Mouse (Mus musculus) intestine, embryonic 14.5 days (tissue): Measurements from ENCODE around the gene Cttnbp2nl. TPM values are rescaled to one million over a fixed set of nuclear protein-coding genes. Genes with fewer than 3 reads are reported as not detected.
A peak's percentile ranks its signal among the peaks of the same experiment; 100 is the strongest.

Experiments used
- ATAC-seq: fragments of 200-750 bp; cut with Nextera tagmentation; replicated peaks from 2 replicates; pipeline ENCODE4 v1.8.0; 2017; ENCODE audit warnings: low read depth, moderate number of reproducible peaks, moderate TSS enrichment, moderate library complexity; ENCODE audit not compliant: low FRiP score, low TSS enrichment
- DNase-seq: peaks from one replicate; pipeline ENCODE4 v3.0.0-alpha.2; 2018; ENCODE audit warnings: low spot score
- H3K27ac ChIP-seq: fragments of 300-500 bp; sonication (generic); 2 replicates; pipeline ENCODE4 v1.5.1; 2014; ENCODE audit warnings: low read depth, mild to moderate bottlenecking, control low read depth
- H3K27me3 ChIP-seq: fragments of 300-500 bp; sonication (generic); replicated peaks from 2 replicates; pipeline ENCODE4 v1.6.1; 2014; ENCODE audit warnings: low read length, control low read depth; ENCODE audit not compliant: control insufficient read depth, insufficient read depth
- H3K36me3 ChIP-seq: fragments of 300-500 bp; sonication (generic); 2 replicates; pipeline ENCODE4 v1.6.1; 2014; ENCODE audit warnings: low read length, control low read depth; ENCODE audit not compliant: control insufficient read depth, insufficient read depth
- H3K4me1 ChIP-seq: fragments of 300-500 bp; sonication (generic); replicated peaks from 2 replicates; pipeline ENCODE4 v1.6.1; 2014; ENCODE audit warnings: low read length, control low read depth, mixed read lengths; ENCODE audit not compliant: control insufficient read depth, insufficient read depth
- H3K4me2 ChIP-seq: fragments of 300-500 bp; sonication (generic); 2 replicates; pipeline ENCODE4 v1.6.1; 2014; ENCODE audit warnings: low read length
- H3K4me3 ChIP-seq: fragments of 300-500 bp; sonication (generic); 2 replicates; pipeline ENCODE4 v1.5.1; 2014; ENCODE audit warnings: low read depth, low read length, control low read depth, mixed read lengths
- H3K9ac ChIP-seq: fragments of 300-500 bp; sonication (generic); 2 replicates; pipeline ENCODE4 v1.6.1; 2014; ENCODE audit warnings: mild to moderate bottlenecking, low read length
- H3K9me3 ChIP-seq: fragments of 300-500 bp; sonication (generic); 2 replicates; pipeline ENCODE4 v1.6.1; 2016; ENCODE audit warnings: low read length, control low read depth; ENCODE audit not compliant: control insufficient read depth
- WGBS: fragments of 180-500 bp; shearing (Covaris S2); extraction: QIAGEN DNeasy Blood & Tissue Kit; methylation state at CpG from one replicate; pipeline ENCODE4 v1.1.7; 2014; 5-methylcytosine and 5-hydroxymethylcytosine counted together
- polyA plus RNA-seq: library from polyadenylated mRNA; unstranded; fragments of >200 nt; fragmentation: Nextera tagmentation; extraction: Ambion mirVana; gene quantifications from 2 replicates; pipeline ENCODE4 v1.2.1, GENCODE M21; 2014

Gene Cttnbp2nl
- polyA plus RNA-seq, 1 experiment from 2014 or later = 23.6 TPM

- 1% methylated on average over 78 of the region's 87 CpGs for WGBS
- DNase-seq (no peak), ATAC-seq (peak; percentile 64)
- peak within 1 kb of the TSS; percentile 51 for H3K4me3 ChIP-seq
- H3K27ac ChIP-seq = no peak within 1 kb of the TSS
- peaks cover 19% of the 10 kb centered on the region for H3K4me1 ChIP-seq
- peaks cover 37% of the 10 kb centered on the region for H3K27me3 ChIP-seq
- H3K4me2 ChIP-seq = peak within 1 kb of the TSS; percentile 74
- peak within 1 kb of the TSS; percentile 25 for H3K9ac ChIP-seq
- H3K36me3 ChIP-seq = no peaks in the 10 kb centered on the region
- no peaks in the 10 kb centered on the region for H3K9me3 ChIP-seq
Observed at GRCm38 (mm10) chr3:104961066-104962059, 91.6 kb downstream of the Cttnbp2nl start, which contains the start of gene Wnt2b. TSS of gene Wnt2b (minus strand) at chr3:104961921.

- Histone ChIP-seq H3K27me3 (peaks cover 37% of the 10 kb centered on the region), H3K36me3 (no peaks in the 10 kb centered on the region), H3K27ac (no peak overlapping the region), H3K4me2 (peak overlapping the region; percentile 74), H3K4me3 (peak overlapping the region; percentile 51), H3K9ac (0 out of 2 replicates have a peak overlapping the region, but pooled peaks have one; percentile 10), H3K9me3 (no peaks in the 10 kb centered on the region), H3K4me1 (peaks cover 19% of the 10 kb centered on the region)
- DNase-seq = no peak
- 19% methylated on average over 19 of the region's 19 CpGs for WGBS
- no peak for ATAC-seq
Observed at GRCm38 (mm10) chr3:104960026-104961000, 92.6 kb downstream of the Cttnbp2nl start.

GRCm38 (mm10) chr3:104956131-104956581 lies 96.8 kb downstream of the Cttnbp2nl start:
- 55% methylated on average over 6 of the region's 6 CpGs for WGBS
- H3K36me3 ChIP-seq = peaks cover 15% of the 10 kb centered on the region; the same call in 1 of the 2 replicates
- H3K9me3 ChIP-seq = no peaks in the 10 kb centered on the region
- H3K4me2 ChIP-seq = no peak overlapping the region
- ATAC-seq (no peak), DNase-seq (no peak)
- no peaks in the 10 kb centered on the region for H3K4me1 ChIP-seq
- H3K27ac ChIP-seq = no peak overlapping the region
- no peak overlapping the region for H3K9ac ChIP-seq
- no peak overlapping the region for H3K4me3 ChIP-seq
- peaks cover 16% of the 10 kb centered on the region for H3K27me3 ChIP-seq

- peaks cover 26% of the 10 kb centered on the region for H3K36me3 ChIP-seq
- H3K4me1 ChIP-seq = no peaks in the 10 kb centered on the region
- 94% methylated on average over 15 of the region's 15 CpGs for WGBS
- no peak for DNase-seq
- no peaks in the 10 kb centered on the region for H3K9me3 ChIP-seq
- H3K27me3 ChIP-seq = no peaks in the 10 kb centered on the region
- no peak overlapping the region for H3K27ac ChIP-seq
- H3K4me3 ChIP-seq = no peak overlapping the region
- no peak overlapping the region for H3K4me2 ChIP-seq
- ATAC-seq = no peak
- H3K9ac ChIP-seq = no peak overlapping the region
Observed at GRCm38 (mm10) chr3:104954551-104954950, 98.4 kb downstream of the Cttnbp2nl start.

GRCm38 (mm10) chr3:104954137-104954536 lies 98.8 kb downstream of the Cttnbp2nl start:
- H3K9ac ChIP-seq = no peak overlapping the region
- H3K4me2 ChIP-seq = no peak overlapping the region
- H3K36me3 ChIP-seq = peaks cover 26% of the 10 kb centered on the region
- ATAC-seq (no peak), DNase-seq (no peak)
- 94% methylated on average over 3 of the region's 3 CpGs for WGBS
- H3K27ac ChIP-seq = no peak overlapping the region
- no peaks in the 10 kb centered on the region for H3K27me3 ChIP-seq
- H3K9me3 ChIP-seq = no peaks in the 10 kb centered on the region
- H3K4me3 ChIP-seq = no peak overlapping the region
- H3K4me1 ChIP-seq = no peaks in the 10 kb centered on the region

GRCm38 (mm10) chr3:104952891-104953670 lies 99.9 kb downstream of the Cttnbp2nl start:
- 94% methylated on average over 22 of the region's 23 CpGs for WGBS
- peaks cover 26% of the 10 kb centered on the region for H3K36me3 ChIP-seq

More at GRCm38 (mm10) chr3:104952891-104953670, 99.9 kb downstream of the Cttnbp2nl start:
- H3K4me2 ChIP-seq = no peak overlapping the region
- no peaks in the 10 kb centered on the region for H3K27me3 ChIP-seq
- no peak overlapping the region for H3K4me3 ChIP-seq
- H3K9me3 ChIP-seq = no peaks in the 10 kb centered on the region
- no peak for DNase-seq
- no peak overlapping the region for H3K9ac ChIP-seq
- no peak for ATAC-seq
- H3K27ac ChIP-seq = no peak overlapping the region
- H3K4me1 ChIP-seq = no peaks in the 10 kb centered on the region
